Mouse (Mus musculus) testis, adult 2 months (tissue): ENCODE results near the gene Wdr41. TPM values are rescaled to one million over a fixed set of nuclear protein-coding genes. Genes with fewer than 3 reads are reported as not detected.

Experiments used
- H3K27ac ChIP-seq: fragments of 200-500 bp; 2 replicates; pipeline ENCODE4 v1.5.1; 2012; ENCODE audit warnings: low read depth, low read length; ENCODE audit not compliant: control insufficient read depth, insufficient read depth
- H3K27me3 ChIP-seq: fragments of 200-500 bp; 2 replicates; pipeline ENCODE4 v1.6.1; 2012; ENCODE audit warnings: mild to moderate bottlenecking, low read length, moderate library complexity; ENCODE audit not compliant: control insufficient read depth, insufficient read depth
- H3K36me3 ChIP-seq: fragments of 200-500 bp; 2 replicates; pipeline ENCODE4 v1.6.1; 2012; ENCODE audit warnings: mild to moderate bottlenecking, low read length; ENCODE audit not compliant: control insufficient read depth, insufficient read depth
- H3K4me1 ChIP-seq: fragments of 200-500 bp; 2 replicates; pipeline ENCODE4 v1.6.1; 2012; ENCODE audit warnings: low read length; ENCODE audit not compliant: control insufficient read depth, insufficient read depth
- H3K4me3 ChIP-seq: fragments of 200-500 bp; 2 replicates; pipeline ENCODE4 v1.5.1; 2012; ENCODE audit warnings: low read depth, mild to moderate bottlenecking, low read length, moderate library complexity, mixed read lengths; ENCODE audit not compliant: control insufficient read depth
- CTCF ChIP-seq: fragments of 200-500 bp; IDR thresholded peaks from 2 replicates; pipeline ENCODE4 v1.5.1; 2012; ENCODE audit warnings: low read depth, mild to moderate bottlenecking, inconsistent platforms, low read length, moderate library complexity; ENCODE audit not compliant: control insufficient read depth, insufficient read depth, insufficient replicate concordance
- POLR2A ChIP-seq: fragments of 200-500 bp; IDR thresholded peaks from 2 replicates; pipeline ENCODE4 v1.6.1; 2012; ENCODE audit warnings: low read depth, mild to moderate bottlenecking, inconsistent platforms, low read length, moderate library complexity; ENCODE audit not compliant: control insufficient read depth
- polyA plus RNA-seq: library from polyadenylated mRNA; depleted of rRNA; stranded (reverse); fragments of >200 nt; gene quantifications from 2 replicates; pipeline ENCODE4 v1.2.3, GENCODE M21; 2012

The Wdr41 gene
- polyA plus RNA-seq, 1 experiment: 10.2 TPM

DNA sequence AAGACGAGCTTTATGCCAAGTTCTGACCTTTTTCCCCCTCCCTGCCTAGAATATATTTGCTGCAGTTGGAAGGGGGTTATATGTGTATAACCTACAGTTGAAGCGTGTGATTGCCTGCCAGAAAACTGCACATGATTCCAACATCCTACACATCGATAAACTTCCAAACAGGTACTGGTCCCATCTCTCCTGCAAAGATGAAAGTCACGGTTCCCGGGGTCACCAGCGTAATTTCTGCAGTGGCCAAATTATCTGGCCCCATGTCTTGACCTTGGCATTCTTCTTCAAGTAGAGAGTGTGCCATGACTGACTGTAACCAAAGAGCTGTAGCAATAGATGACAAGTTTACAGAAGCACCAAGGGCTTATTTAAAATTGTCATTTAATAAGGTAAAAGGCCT is 41.1 kb downstream of the Wdr41 start:
- H3K4me3 ChIP-seq: no peak overlapping the region
- peaks cover 2% of the 10 kb centered on the region for H3K36me3 ChIP-seq
- H3K27ac ChIP-seq: no peak overlapping the region
- TF ChIP-seq POLR2A (no peak), CTCF (no peak)
- no peaks in the 10 kb centered on the region for H3K27me3 ChIP-seq
- no peaks in the 10 kb centered on the region for H3K4me1 ChIP-seq

DNA sequence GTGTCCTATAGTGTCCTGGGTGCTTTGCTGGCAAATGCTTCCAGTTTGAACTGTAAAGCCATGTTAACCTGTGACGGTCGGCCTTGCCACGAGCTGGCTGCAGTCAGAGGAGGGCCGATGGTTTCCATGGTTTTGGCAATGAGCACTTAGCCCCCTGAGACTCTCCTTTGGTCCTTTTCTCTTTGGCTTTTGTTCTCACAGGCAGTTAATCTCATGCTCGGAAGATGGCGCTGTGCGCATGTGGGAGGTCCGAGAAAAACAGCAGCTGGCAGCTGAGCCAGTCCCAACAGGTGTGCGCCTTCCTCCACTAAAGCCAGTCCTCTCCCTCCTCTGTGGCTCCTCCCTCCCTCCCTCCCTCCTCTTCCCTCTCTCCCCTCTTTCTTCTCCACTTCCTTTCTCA is 41.8 kb downstream of the Wdr41 start:
- Histone ChIP-seq H3K27me3 (no peaks in the 10 kb centered on the region), H3K4me3 (no peak overlapping the region), H3K4me1 (no peaks in the 10 kb centered on the region), H3K27ac (no peak overlapping the region), H3K36me3 (peaks cover 2% of the 10 kb centered on the region)
- TF ChIP-seq CTCF (peak; percentile 46; the same call in 1 of the 2 replicates), POLR2A (no peak)

DNA sequence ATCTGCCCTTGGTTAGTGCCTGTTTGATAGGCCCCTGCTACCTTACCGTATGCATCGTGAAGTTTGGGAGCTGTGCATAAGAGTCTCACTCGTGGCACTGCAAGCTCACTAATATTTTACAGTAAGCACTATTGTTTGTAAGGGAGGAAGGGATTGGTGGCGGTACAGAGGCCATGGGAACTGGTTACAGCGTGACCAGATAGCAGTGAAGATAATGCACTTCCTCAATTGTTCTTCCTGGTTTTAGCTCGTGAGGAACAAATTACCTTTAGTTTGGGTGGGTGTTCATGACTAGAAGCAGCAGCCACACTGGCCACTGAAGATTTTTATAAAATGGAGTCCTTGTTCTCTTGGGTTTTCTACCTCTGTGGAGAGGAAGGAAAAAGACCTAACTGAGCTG is 43.2 kb downstream of the Wdr41 start:
- H3K4me3 ChIP-seq: no peak overlapping the region
- H3K27me3 ChIP-seq: no peaks in the 10 kb centered on the region
- H3K27ac ChIP-seq: no peak overlapping the region
- no peaks in the 10 kb centered on the region for H3K4me1 ChIP-seq
- peaks cover 2% of the 10 kb centered on the region for H3K36me3 ChIP-seq
- TF ChIP-seq CTCF (no peak), POLR2A (no peak)

DNA sequence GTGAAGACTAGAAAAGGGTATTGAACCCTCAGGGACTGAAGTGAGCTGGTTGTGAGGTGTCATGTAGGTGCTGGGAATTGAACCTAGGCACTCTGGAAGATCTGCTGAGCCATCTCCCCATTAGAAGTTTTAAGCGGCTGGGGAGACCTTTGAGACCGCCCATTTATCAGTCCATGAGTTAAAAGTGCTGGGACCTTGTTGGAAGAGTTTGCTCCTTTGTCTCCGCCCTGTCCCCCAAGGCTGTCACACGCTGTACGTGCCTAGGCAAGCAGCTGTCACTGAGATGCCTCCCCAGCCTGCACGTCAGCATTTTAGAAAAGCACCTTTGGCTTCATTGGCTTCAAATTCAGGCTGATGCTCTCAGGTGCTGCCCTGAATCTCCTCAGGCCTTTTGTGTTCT is 44.1 kb downstream of the Wdr41 start:
- no peaks in the 10 kb centered on the region for H3K4me1 ChIP-seq
- H3K27me3 ChIP-seq: no peaks in the 10 kb centered on the region
- H3K4me3 ChIP-seq: no peak overlapping the region
- TF ChIP-seq CTCF (no peak), POLR2A (no peak)
- peaks cover 2% of the 10 kb centered on the region for H3K36me3 ChIP-seq
- no peak overlapping the region for H3K27ac ChIP-seq

DNA sequence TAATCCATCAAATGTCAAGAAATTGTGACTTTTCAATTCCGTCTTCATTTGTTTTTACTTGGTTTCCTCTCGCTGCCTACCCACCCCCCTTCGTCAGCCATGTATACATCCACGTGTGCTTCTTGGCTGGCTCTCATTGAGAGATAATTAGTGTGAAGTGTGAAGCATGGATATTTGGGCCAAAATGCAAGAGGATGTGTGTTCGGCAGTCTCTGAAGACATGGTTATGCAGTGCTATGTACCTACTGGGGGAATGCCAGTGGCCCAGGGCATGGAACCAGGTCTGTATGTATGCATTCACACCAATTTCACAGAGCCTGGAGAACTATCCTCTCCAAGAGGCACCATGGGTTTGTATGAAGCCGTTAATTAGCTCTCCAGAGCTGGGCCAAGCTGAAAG is 54.7 kb downstream of the Wdr41 start:
- Histone ChIP-seq H3K27ac (no peak overlapping the region), H3K36me3 (no peaks in the 10 kb centered on the region), H3K4me1 (no peaks in the 10 kb centered on the region; the same call in 1 of the 2 replicates), H3K4me3 (no peak overlapping the region), H3K27me3 (no peaks in the 10 kb centered on the region)
- TF ChIP-seq CTCF (no peak), POLR2A (no peak)

DNA sequence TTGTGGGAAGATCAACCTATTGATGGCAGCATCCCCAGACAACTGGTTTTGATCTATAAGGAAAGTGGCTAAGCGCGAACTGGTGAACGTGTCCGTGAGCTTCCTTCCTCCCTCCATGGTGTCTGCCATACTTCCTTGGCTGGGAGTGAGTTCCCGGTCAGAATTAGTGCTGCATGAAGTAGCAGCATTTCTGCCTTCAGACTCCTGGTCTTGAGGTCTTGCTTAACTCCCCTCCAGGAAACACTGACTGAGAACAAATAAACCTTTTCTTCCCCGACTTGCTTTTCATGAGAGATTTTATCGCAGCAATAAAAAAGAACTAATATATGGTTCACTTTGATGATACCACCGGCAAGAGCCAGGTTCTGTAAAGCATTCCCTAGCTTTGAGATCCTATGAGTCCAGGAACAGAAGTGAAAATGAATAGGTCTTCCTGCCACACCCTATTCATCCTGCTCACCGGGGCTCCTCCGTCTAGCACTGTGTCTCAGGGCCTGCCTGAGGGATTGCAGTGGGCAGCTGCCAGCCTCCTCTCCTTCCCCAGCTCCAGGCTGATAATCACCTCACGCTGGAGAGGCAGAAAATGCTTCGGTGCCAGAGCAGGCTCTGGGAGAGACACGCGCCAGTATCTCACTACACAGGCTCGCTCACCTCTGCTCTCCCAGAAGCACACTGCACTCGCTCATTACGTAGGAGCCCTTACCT is 56.1 kb downstream of the Wdr41 start:
- Histone ChIP-seq H3K4me3 (no peak overlapping the region), H3K4me1 (no peaks in the 10 kb centered on the region; the same call in 1 of the 2 replicates), H3K27me3 (no peaks in the 10 kb centered on the region), H3K27ac (no peak overlapping the region), H3K36me3 (no peaks in the 10 kb centered on the region)
- TF ChIP-seq CTCF (no peak), POLR2A (no peak)

DNA sequence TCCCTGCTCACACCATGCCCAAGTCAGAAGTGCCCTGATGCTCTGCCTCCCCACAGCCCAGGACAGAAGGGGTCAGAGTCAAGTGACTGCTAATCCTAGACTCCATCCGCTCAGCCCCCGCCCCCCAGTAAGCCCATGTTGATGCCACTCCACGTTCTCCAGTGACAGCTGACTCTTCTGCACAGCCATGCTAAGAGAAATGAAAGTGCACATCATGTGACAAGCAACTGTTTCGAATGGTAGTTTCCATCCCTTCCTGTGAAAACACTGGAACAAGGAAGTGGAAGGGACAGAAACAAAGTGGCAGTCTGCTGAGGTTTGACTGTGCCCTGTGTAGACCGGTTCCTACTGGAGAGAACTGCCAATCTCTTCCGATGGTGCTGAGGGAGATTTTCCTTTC is 56.8 kb downstream of the Wdr41 start:
- no peaks in the 10 kb centered on the region for H3K27me3 ChIP-seq
- no peak overlapping the region for H3K4me3 ChIP-seq
- H3K36me3 ChIP-seq: no peaks in the 10 kb centered on the region
- H3K27ac ChIP-seq: no peak overlapping the region
- TF ChIP-seq CTCF (no peak), POLR2A (no peak)
- H3K4me1 ChIP-seq: no peaks in the 10 kb centered on the region; the same call in 1 of the 2 replicates

DNA sequence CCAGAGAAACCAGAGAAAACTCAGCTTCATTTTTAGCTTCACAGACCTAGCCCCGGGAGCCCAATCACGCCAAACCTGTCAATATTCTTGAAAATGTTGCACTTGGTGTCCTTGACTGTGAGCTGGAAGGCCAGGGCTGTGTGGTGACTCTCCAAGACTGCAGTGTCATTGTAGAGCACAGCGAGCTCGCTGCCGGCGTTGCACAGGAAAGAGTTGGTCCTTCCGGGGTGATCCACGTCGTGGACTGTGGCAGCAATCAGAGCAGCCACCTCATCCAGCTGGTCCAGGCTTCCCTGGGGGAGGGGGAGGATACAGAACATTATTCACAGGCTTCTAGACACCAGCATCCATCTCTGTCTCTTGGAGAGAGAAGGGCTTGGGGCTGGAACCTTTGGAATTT is 58.0 kb downstream of the Wdr41 start:
- no peaks in the 10 kb centered on the region for H3K27me3 ChIP-seq
- no peaks in the 10 kb centered on the region; the same call in 1 of the 2 replicates for H3K4me1 ChIP-seq
- no peak overlapping the region; the same call in 1 of the 2 replicates for H3K4me3 ChIP-seq
- no peaks in the 10 kb centered on the region for H3K36me3 ChIP-seq
- TF ChIP-seq CTCF (no peak), POLR2A (no peak)
- no peak overlapping the region for H3K27ac ChIP-seq
